Mouse (Mus musculus): ENCODE results near the gene Gm45785.

GRCm38 (mm10) chr7:140874224-140874623 is 18.1 kb upstream of the Gm45785 start:
- TF ChIP-seq CTCF (IDR thresholded peaks at IDR 0.05; ENCODE audit: low read depth, low read length), result no peak
- no peak for TF ChIP-seq POLR2A (IDR thresholded peaks at IDR 0.05; ENCODE audit: borderline replicate concordance, low read depth, low read length)
